Mouse (Mus musculus) neural tube, embryonic 13.5 days (tissue): ENCODE results near the gene Hpca. TPM values are rescaled to one million over a fixed set of nuclear protein-coding genes. Genes with fewer than 3 reads are reported as not detected.

Experiments
- ATAC-seq: fragments of 200-750 bp; cut with Nextera tagmentation; 2 replicates; pipeline ENCODE4 v1.8.0; 2017; ENCODE audit warnings: low read depth, mild to moderate bottlenecking, moderate TSS enrichment, moderate library complexity
- H3K27ac ChIP-seq: fragments of 300-500 bp; sonication (generic); replicated peaks from 2 replicates; pipeline ENCODE4 v1.5.1; 2015; ENCODE audit warnings: moderate library complexity, mild to moderate bottlenecking, inconsistent platforms
- H3K27me3 ChIP-seq: fragments of 300-500 bp; sonication (generic); 2 replicates; pipeline ENCODE4 v1.6.1; 2015; ENCODE audit warnings: mild to moderate bottlenecking, inconsistent platforms
- H3K36me3 ChIP-seq: fragments of 300-500 bp; sonication (generic); 2 replicates; pipeline ENCODE4 v1.6.1; 2015; ENCODE audit warnings: mild to moderate bottlenecking, inconsistent platforms
- H3K4me1 ChIP-seq: fragments of 300-500 bp; sonication (generic); replicated peaks from 2 replicates; pipeline ENCODE4 v1.6.1; 2015; ENCODE audit warnings: inconsistent platforms
- H3K4me2 ChIP-seq: fragments of 300-500 bp; sonication (generic); 2 replicates; pipeline ENCODE4 v1.6.1; 2015; ENCODE audit warnings: inconsistent platforms, mild to moderate bottlenecking, moderate library complexity
- H3K4me3 ChIP-seq: fragments of 300-500 bp; sonication (generic); 2 replicates; pipeline ENCODE4 v1.5.1; 2015; ENCODE audit warnings: mild to moderate bottlenecking, inconsistent platforms
- H3K9ac ChIP-seq: fragments of 300-500 bp; sonication (generic); 2 replicates; pipeline ENCODE4 v1.6.1; 2015; ENCODE audit warnings: moderate library complexity, mild to moderate bottlenecking, inconsistent platforms
- H3K9me3 ChIP-seq: fragments of 300-500 bp; sonication (generic); 2 replicates; pipeline ENCODE4 v1.6.1; 2016; ENCODE audit warnings: inconsistent platforms
- WGBS: fragments of 180-500 bp; shearing (Covaris S2); methylation state at CpG from one replicate; pipeline ENCODE4 v1.1.7; 2015; 5-methylcytosine and 5-hydroxymethylcytosine counted together
- polyA plus RNA-seq: library from polyadenylated mRNA; unstranded; fragments of >200 nt; fragmentation: Nextera tagmentation; extraction: Ambion mirVana; gene quantifications from 2 replicates; pipeline ENCODE4 v1.2.1, GENCODE M21; 2015

The Hpca gene
- polyA plus RNA-seq, 1 experiment from 2014 or later, result 50.3 TPM

GRCm38 (mm10) chr4:129144401-129145367 is 22.8 kb upstream of the Hpca start:
- peak; percentile 42; the same call in 1 of the 2 replicates for ATAC-seq
- H3K4me3 ChIP-seq, result no peak overlapping the region
- H3K4me1 ChIP-seq, result peaks cover 54% of the 10 kb centered on the region
- no peaks in the 10 kb centered on the region for H3K9me3 ChIP-seq
- peaks cover 25% of the 10 kb centered on the region for H3K36me3 ChIP-seq
- peak overlapping the region; percentile 74 for H3K27ac ChIP-seq
- peak overlapping the region; percentile 49 for H3K9ac ChIP-seq
- 28% methylated on average over 16 of the region's 16 CpGs for WGBS
- no peak overlapping the region for H3K4me2 ChIP-seq
- no peaks in the 10 kb centered on the region for H3K27me3 ChIP-seq

- Histone ChIP-seq H3K9ac (no peak overlapping the region), H3K27ac (peak overlapping the region; percentile 3; the same call in 1 of the 2 replicates), H3K27me3 (no peaks in the 10 kb centered on the region), H3K36me3 (peaks cover 25% of the 10 kb centered on the region), H3K4me1 (peaks cover 57% of the 10 kb centered on the region), H3K9me3 (no peaks in the 10 kb centered on the region), H3K4me2 (no peak overlapping the region), H3K4me3 (no peak overlapping the region)
- no peak for ATAC-seq
- 90% methylated on average over 5 of the region's 5 CpGs for WGBS
Measured at GRCm38 (mm10) chr4:129143509-129143908, 21.7 kb upstream of the Hpca start.

- 76% methylated on average over 11 of the region's 11 CpGs for WGBS
- Histone ChIP-seq H3K27me3 (0 out of 2 replicates have a peak, but pooled peaks cover 2% of the 10 kb centered on the region), H3K4me2 (no peak overlapping the region), H3K9ac (no peak overlapping the region), H3K4me1 (peaks cover 52% of the 10 kb centered on the region), H3K9me3 (no peaks in the 10 kb centered on the region), H3K36me3 (peaks cover 25% of the 10 kb centered on the region), H3K4me3 (no peak overlapping the region), H3K27ac (0 out of 2 replicates have a peak overlapping the region, but pooled peaks have one; percentile 2)
- ATAC-seq, result no peak
Measured at GRCm38 (mm10) chr4:129142439-129143045, 20.7 kb upstream of the Hpca start.

- Histone ChIP-seq H3K4me1 (peaks cover 57% of the 10 kb centered on the region), H3K27ac (0 out of 2 replicates have a peak overlapping the region, but pooled peaks have one; percentile 7)
Measured at GRCm38 (mm10) chr4:129141560-129142438, 20.0 kb upstream of the Hpca start.

GRCm38 (mm10) chr4:129140808-129141207 is 19.0 kb upstream of the Hpca start:
- Histone ChIP-seq H3K9ac (no peak overlapping the region), H3K36me3 (peaks cover 25% of the 10 kb centered on the region), H3K4me1 (peaks cover 65% of the 10 kb centered on the region), H3K27me3 (peaks cover 5% of the 10 kb centered on the region; the same call in 1 of the 2 replicates), H3K9me3 (no peaks in the 10 kb centered on the region), H3K4me3 (no peak overlapping the region), H3K4me2 (no peak overlapping the region), H3K27ac (no peak overlapping the region)
- no peak for ATAC-seq
- WGBS, result 88% methylated on average over 4 of the region's 4 CpGs

More at GRCm38 (mm10) chr4:129141560-129142438, 20.0 kb upstream of the Hpca start:
- no peak overlapping the region for H3K4me3 ChIP-seq
- WGBS, result 75% methylated on average over 17 of the region's 17 CpGs
- ATAC-seq, result no peak
- H3K9ac ChIP-seq, result no peak overlapping the region
- no peaks in the 10 kb centered on the region for H3K9me3 ChIP-seq
- peaks cover 25% of the 10 kb centered on the region for H3K36me3 ChIP-seq
- H3K27me3 ChIP-seq, result peaks cover 5% of the 10 kb centered on the region; the same call in 1 of the 2 replicates
- no peak overlapping the region for H3K4me2 ChIP-seq

- Histone ChIP-seq H3K27ac (no peak overlapping the region), H3K4me2 (no peak overlapping the region), H3K27me3 (peaks cover 5% of the 10 kb centered on the region; the same call in 1 of the 2 replicates), H3K9ac (no peak overlapping the region), H3K4me3 (no peak overlapping the region), H3K4me1 (peaks cover 66% of the 10 kb centered on the region), H3K9me3 (no peaks in the 10 kb centered on the region), H3K36me3 (peaks cover 25% of the 10 kb centered on the region)
- ATAC-seq, result no peak
- 90% methylated on average over 5 of the region's 5 CpGs for WGBS
Measured at GRCm38 (mm10) chr4:129139642-129140041, 17.8 kb upstream of the Hpca start.

- WGBS, result 41% methylated on average over 14 of the region's 14 CpGs
- Histone ChIP-seq H3K27ac (no peak overlapping the region), H3K9ac (peak overlapping the region; percentile 91), H3K36me3 (peaks cover 21% of the 10 kb centered on the region; the same call in 1 of the 2 replicates), H3K9me3 (no peaks in the 10 kb centered on the region), H3K4me1 (peaks cover 54% of the 10 kb centered on the region), H3K27me3 (peaks cover 5% of the 10 kb centered on the region; the same call in 1 of the 2 replicates), H3K4me3 (peak overlapping the region; percentile 61), H3K4me2 (peak overlapping the region; percentile 83)
- peak; percentile 3; the same call in 1 of the 2 replicates for ATAC-seq
Measured at GRCm38 (mm10) chr4:129137392-129138321, 15.8 kb upstream of the Hpca start.

GRCm38 (mm10) chr4:129136579-129137391 is 14.9 kb upstream of the Hpca start, which contains the start of gene Fndc5:
Fndc5 (plus strand) TSS chr4:129136999.
- WGBS, result under 1% methylated on average over 21 of the region's 80 CpGs
- Histone ChIP-seq H3K4me2 (peak within 1 kb of the TSS; percentile 83), H3K9ac (peak within 1 kb of the TSS; percentile 91), H3K4me1 (peaks cover 50% of the 10 kb centered on the region), H3K4me3 (peak within 1 kb of the TSS; percentile 61), H3K9me3 (no peaks in the 10 kb centered on the region), H3K27ac (peak within 1 kb of the TSS; percentile 59; the same call in 1 of the 2 replicates), H3K27me3 (peaks cover 5% of the 10 kb centered on the region; the same call in 1 of the 2 replicates), H3K36me3 (peaks cover 17% of the 10 kb centered on the region; the same call in 1 of the 2 replicates)
- ATAC-seq, result peak; percentile 51

- Histone ChIP-seq H3K9ac (peak overlapping the region; percentile 91), H3K27me3 (peaks cover 5% of the 10 kb centered on the region; the same call in 1 of the 2 replicates), H3K4me2 (peak overlapping the region; percentile 83), H3K27ac (peak overlapping the region; percentile 59; the same call in 1 of the 2 replicates), H3K4me1 (peaks cover 44% of the 10 kb centered on the region), H3K4me3 (peak overlapping the region; percentile 61), H3K36me3 (peaks cover 16% of the 10 kb centered on the region; the same call in 1 of the 2 replicates), H3K9me3 (no peaks in the 10 kb centered on the region)
- 26% methylated on average over 9 of the region's 9 CpGs for WGBS
- ATAC-seq, result peak; percentile 29; the same call in 1 of the 2 replicates
Measured at GRCm38 (mm10) chr4:129136189-129136578, 14.3 kb upstream of the Hpca start.
